Mouse (Mus musculus) induced T-regulatory cell, adult 2 months (primary cell): ENCODE results near the gene Zbtb43.

Experiments used
- DNase-seq: peaks from one replicate; pipeline ENCODE4 v3.0.0-alpha.2; 2012; ENCODE audit warnings: low read depth

Gene Zbtb43

DNA sequence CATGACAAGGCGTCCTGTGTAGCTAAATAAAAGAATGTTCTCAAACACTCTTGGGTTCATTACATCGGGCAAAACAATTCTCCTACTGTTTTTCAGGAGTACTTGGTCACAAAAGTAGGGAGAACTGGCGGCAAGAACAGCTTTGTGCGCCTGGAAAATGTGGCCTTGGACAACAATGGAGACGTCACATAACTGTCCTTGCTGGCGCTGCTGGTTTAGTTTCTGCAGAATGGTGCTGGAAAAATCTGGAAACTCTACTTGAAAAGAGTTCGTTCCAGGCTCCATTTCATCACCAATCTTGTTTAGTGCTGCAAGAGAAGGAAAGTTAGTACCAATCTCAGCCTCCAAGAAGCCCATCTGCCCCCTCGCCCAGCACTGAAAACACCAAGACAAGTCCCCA, 13.5 kb downstream of the Zbtb43 start:
- DNase-seq: no peak

DNA sequence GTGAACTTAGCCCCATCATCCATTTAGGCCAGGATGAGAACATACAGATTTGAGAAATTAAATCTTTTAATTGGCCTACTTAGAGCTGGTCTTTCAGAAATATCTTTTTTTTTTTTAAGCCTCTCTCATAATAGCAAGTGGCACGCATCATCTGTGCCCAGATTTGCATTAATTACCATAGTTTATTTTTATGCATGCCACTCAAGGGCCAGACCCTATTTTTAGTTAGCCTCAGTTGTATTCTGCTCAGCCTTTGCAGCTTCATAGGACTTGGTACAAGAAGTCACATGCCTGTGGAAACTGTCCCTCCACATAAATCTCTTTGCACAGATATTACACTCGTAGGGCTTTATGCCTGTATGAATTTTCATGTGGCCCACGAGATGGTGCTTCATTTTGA, 14.9 kb downstream of the Zbtb43 start:
- no peak for DNase-seq

DNA sequence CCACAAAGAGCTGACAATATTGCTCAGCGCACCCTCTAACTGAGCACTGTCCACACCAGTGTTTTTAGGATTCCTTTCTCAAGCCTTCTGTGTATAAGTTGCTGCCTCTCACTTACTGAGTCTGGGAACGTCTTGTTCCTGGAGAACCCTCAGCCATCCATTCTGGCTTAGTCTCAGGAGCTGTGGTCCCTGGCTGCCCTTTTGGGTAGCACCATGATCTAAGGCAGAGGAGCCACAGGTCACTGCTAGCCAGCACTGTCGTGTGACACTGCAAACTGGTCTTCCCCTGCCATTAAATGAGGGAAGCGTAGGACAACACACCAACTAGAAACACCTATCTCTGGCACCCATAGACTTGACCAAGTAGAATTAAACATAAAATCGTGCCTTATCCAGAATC, 15.6 kb downstream of the Zbtb43 start:
- no peak for DNase-seq

DNA sequence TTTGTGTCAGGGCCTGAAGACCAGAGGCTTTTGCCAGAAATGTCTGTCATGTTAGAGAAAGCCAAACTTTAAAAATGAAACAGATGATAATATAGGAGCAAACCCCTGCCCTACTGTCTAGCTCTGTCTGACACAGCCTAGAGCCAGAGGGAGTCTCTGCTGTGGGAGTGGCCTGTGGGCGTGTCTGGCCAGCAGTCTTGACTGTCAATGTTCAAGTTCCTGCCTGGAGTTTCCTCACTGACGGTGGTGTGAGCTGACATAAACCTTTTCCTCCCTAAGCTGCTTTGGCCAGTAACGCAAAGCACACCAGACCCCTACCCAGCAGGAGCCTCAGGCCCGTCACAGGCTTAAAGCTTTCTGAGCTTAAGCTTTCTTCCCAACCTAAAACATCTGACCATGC, 16.2 kb downstream of the Zbtb43 start:
- no peak for DNase-seq

DNA sequence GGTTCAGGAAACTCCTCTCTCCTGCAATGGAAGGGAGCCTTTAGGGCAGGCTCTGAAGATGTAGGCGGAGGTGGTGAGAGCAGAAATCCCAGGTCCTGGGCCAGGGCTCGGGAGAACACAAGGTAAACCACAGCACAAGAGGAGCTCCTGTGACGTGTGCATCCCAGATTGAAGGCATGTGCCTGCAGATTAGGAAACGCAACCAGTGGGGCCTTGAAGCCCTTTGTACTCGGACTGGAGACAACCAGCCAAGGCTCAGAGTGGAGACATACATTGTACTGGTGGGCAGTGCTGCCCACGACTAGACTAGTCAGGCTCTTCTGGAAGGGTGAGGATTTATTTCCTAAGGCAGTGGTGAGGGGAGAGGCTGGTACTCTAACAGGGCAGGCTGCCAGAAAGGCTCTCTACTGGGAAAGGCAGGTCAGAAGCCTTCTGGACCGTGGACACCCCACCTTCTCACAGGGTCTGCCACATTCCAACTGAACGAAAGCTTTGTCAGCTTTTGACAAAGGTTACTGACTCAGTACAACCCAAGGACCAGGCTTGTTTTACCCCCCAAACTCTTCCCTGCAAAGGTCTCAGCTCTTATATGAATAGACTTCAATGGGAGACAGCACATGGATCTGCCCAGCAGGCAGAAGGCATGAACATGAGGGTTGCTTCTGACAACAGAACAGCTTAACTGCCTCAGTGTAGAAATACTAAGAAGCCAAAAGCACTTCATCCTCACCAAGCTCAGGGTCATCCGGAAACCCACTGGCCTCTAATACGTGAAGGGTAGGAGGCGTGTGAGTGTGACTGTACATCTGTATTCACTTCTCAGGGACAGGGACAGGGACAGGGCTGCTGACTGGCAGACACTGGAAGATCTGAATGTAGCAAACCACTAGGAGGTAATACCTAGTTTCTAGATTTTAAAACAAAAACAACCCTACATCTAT, 17.1 kb downstream of the Zbtb43 start:
- DNase-seq: no peak

DNA sequence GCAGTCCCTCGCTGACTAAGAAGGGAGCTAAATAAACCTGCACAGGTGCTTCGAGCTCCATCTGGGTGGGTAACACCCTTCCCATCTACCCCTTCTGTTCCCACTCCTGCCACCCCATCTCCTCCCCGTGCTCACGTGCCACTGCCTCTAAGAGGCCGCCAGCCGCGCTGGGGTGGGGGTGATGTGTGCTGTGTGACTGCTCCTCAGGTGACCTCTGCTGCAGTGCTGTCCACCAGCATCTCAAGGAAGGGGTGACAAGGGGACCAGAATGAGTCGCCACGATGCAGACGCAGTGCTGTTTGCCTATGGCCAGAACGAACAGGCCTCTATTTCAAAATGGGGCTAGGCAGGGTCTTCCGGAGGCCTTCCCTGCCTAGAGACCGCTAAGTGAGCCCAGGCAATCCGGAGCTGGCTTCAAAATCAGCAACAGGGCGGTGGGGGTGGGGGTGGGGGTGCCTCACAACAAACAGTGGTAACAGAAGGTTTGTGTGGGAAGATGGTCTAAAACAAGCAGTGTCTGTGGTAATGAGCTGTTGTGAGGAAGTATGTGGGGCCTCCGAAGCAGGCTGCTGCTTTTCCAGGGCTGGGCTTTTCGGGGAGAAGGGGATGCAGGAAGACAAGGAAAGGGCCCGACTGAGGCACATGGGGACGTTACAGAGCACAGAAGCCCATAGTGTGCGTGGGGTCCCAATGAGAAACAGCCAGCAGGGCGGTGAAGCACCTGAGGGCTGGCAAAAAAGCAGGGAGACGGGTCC, 19.1 kb downstream of the Zbtb43 start:
- no peak for DNase-seq

GRCm38 (mm10) chr2:33446796-33447195, 21.6 kb downstream of the Zbtb43 start:
- no peak for DNase-seq

- no peak for DNase-seq
Observed at GRCm38 (mm10) chr2:33445741-33446140, 22.6 kb downstream of the Zbtb43 start.

GRCm38 (mm10) chr2:33444862-33445261, 23.5 kb downstream of the Zbtb43 start:
- DNase-seq: no peak

GRCm38 (mm10) chr2:33444358-33444757, 24.0 kb downstream of the Zbtb43 start:
- DNase-seq: no peak

DNA sequence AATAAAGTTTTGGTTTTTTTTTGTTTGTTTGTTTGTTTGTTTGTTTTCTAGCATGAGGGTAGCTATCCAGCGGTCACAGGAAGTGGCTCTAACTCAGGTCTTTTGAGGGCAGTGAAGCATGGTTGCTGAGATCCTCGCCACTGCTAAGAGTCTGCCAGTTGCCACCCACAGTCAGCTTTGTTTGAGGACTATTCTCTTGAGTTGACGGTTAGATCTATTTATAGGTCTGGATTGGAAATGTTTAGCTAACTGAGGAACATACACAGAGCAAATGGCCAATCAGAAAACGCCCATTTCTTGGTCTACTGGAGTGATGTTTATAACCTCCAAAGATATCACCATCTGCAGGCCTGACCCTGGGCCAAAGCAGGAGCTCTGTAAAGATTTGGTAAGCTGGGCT, 25.7 kb downstream of the Zbtb43 start:
- no peak for DNase-seq

DNA sequence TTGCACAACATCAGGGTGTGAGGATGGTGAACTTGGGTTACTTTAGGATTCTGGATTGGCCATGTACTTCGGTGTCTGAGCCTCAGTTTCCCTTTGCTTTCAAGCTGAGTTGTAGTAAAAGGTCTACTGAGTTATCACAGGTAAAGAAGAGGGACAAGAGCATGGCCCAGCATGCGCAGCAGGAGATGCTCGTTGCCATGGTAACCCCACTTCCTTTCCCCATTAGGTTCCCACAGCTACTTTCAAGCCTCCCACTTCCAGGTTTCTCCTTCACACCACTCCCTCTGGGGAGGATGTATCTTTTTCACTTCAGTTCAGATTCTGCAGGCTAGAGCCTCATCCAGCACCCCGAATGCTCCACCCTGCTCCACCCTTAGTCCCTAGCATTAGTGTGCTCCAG, 27.5 kb downstream of the Zbtb43 start:
- DNase-seq: peak; percentile 51

- no peak for DNase-seq
Observed at GRCm38 (mm10) chr2:33439980-33440670, 28.2 kb downstream of the Zbtb43 start.

GRCm38 (mm10) chr2:33439471-33439881, 28.9 kb downstream of the Zbtb43 start:
- DNase-seq: no peak

DNA sequence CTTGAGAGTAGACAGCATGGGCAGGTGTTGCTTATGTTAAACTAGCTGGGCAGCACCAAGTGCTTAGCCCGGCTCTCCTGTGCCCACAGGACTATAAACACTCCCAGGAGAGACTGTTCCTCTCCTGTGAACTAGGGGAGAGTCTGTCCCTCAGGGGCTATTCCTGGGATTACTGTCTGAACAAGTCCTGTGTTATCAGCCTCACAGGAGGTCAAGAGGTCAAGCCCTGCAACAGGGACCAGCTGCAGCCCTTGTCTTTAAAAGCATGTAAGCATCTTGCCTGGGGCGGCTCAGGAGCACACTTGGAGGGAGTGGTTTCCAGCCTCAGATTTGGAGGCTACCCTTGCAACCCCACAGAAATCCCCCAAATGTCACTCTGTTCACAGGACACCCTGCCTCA, 30.0 kb downstream of the Zbtb43 start:
- no peak for DNase-seq

- no peak for DNase-seq
Observed at GRCm38 (mm10) chr2:33437184-33437583, 31.2 kb downstream of the Zbtb43 start.

DNA sequence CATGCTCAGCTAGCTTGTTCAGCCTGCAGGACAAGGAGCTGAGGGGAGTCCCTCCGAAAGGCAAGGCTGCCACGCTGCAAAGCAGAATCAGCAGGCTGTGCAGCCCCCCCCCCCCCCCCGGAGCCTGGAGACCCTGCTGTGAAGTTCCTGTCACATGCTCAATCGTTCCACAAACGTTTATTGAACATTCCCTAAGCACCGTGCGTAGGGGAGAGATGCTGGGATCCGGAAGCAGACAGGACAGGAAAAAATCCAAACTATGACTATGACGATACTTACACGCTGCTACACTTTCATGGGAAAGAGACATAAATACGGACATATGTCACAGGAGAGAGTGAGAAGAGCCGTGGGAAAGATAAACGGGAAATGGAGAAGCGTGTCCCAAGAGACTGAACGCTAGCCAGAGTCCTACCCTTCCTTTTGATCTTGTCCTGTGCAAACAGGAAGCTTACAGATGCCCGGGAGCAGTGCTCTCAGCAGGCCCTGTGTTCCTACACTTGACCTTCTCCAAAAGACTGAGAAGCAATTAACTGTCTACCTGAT, 32.3 kb downstream of the Zbtb43 start:
- DNase-seq: no peak

DNA sequence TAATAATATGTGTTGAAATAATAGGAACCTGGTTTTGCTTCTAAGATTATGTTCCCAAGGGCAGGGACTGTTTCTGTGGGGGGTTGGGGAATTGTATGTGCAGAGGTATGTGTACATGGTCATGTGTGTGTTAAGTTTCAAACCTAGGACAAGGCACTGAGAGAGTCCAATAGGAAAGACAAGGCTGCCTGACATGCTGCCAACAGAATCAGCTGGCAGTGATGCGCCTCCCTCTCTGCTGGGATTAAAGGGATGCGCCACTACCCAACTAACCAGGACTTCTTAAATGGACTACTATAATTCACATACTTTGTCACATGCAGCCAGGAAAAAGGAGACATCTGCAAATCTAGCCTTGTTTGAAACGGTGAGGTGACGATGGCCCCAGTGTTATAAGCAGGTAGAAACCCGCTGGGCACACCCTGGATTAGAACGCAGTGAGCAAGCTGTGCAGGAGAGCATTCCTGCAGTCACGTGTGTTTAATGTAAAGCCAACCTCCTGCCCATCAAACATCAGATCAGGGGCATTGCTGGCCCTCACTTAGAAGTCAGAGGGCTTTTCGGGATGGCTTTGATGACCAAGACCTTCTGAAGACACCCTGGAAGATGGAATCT, 33.2 kb downstream of the Zbtb43 start:
- no peak for DNase-seq

GRCm38 (mm10) chr2:33432877-33433276, 35.5 kb downstream of the Zbtb43 start:
- peak; percentile 82 for DNase-seq

- DNase-seq: peak; percentile 85
Observed at GRCm38 (mm10) chr2:33430771-33431699, 37.3 kb downstream of the Zbtb43 start, which contains the start of gene Zbtb34. Gene Zbtb34, minus strand, starts transcription at chr2:33431324.
